Mouse (Mus musculus): ENCODE measurements around the gene Fsip1. TPM values are rescaled to one million over a fixed set of nuclear protein-coding genes. Genes with fewer than 3 reads are reported as not detected.
A peak's percentile ranks its signal among the peaks of the same experiment; 100 is the strongest.

The Fsip1 gene
- total RNA-seq, 2 experiments from 2014 or later = not detected

GRCm38 (mm10) chr2:118254516-118254915 is 2.2 kb downstream of the Fsip1 start:
- no peak for DNase-seq

GRCm38 (mm10) chr2:118248966-118249365 is 7.8 kb downstream of the Fsip1 start:
- no peak for DNase-seq

- no peak for DNase-seq
Measured at GRCm38 (mm10) chr2:118248016-118248415, 8.8 kb downstream of the Fsip1 start.

GRCm38 (mm10) chr2:118245914-118246313 is 10.9 kb downstream of the Fsip1 start:
- peak; percentile 40 to 82 for DNase-seq

- DNase-seq = no peak
Measured at GRCm38 (mm10) chr2:118236196-118236595, 20.6 kb downstream of the Fsip1 start.

GRCm38 (mm10) chr2:118235614-118236013 is 21.2 kb downstream of the Fsip1 start:
- no peak for DNase-seq

GRCm38 (mm10) chr2:118230544-118230943 is 26.2 kb downstream of the Fsip1 start:
- no peak for DNase-seq

- DNase-seq = no peak
Measured at GRCm38 (mm10) chr2:118228486-118229079, 28.2 kb downstream of the Fsip1 start.

GRCm38 (mm10) chr2:118225316-118226041 is 31.3 kb downstream of the Fsip1 start:
- no peak for DNase-seq

GRCm38 (mm10) chr2:118217993-118218595 is 38.7 kb downstream of the Fsip1 start:
- DNase-seq = no peak

- no peak for DNase-seq
Measured at GRCm38 (mm10) chr2:118209712-118210111, 47.1 kb downstream of the Fsip1 start.

GRCm38 (mm10) chr2:118208651-118209050 is 48.1 kb downstream of the Fsip1 start:
- no peak for DNase-seq

- DNase-seq = no peak
Measured at GRCm38 (mm10) chr2:118205991-118206585, 50.7 kb downstream of the Fsip1 start.

GRCm38 (mm10) chr2:118204646-118205045 is 52.1 kb downstream of the Fsip1 start:
- DNase-seq = no peak

GRCm38 (mm10) chr2:118203739-118204461 is 52.9 kb downstream of the Fsip1 start:
- no peak for DNase-seq

- DNase-seq = no peak
Measured at GRCm38 (mm10) chr2:118202934-118203333, 53.8 kb downstream of the Fsip1 start.

GRCm38 (mm10) chr2:118201983-118202382 is 54.8 kb downstream of the Fsip1 start:
- no peak for DNase-seq

GRCm38 (mm10) chr2:118199867-118200266 is 56.9 kb downstream of the Fsip1 start:
- peak; percentile 54 to 78 for DNase-seq

GRCm38 (mm10) chr2:118196966-118197365 is 59.8 kb downstream of the Fsip1 start:
- no peak for DNase-seq

GRCm38 (mm10) chr2:118182136-118182535 is 74.6 kb downstream of the Fsip1 start:
- DNase-seq = no peak

GRCm38 (mm10) chr2:118179873-118180585 is 76.7 kb downstream of the Fsip1 start:
- DNase-seq = no peak

GRCm38 (mm10) chr2:118179472-118179871 is 77.3 kb downstream of the Fsip1 start:
- DNase-seq = peak in 1 of 2 experiments; percentile 6
